Mouse (Mus musculus) bone marrow macrophage, adult 2 months (primary cell): ENCODE measurements around the gene Srgap3.

Source experiments
- CTCF ChIP-seq: IDR thresholded peaks from 2 replicates; pipeline ENCODE4 v1.5.1; 2012; ENCODE audit warnings: low read depth, mild to moderate bottlenecking, low read length, moderate library complexity
- POLR2A ChIP-seq: IDR thresholded peaks from 2 replicates; pipeline ENCODE4 v1.6.1; 2012; ENCODE audit warnings: mild to moderate bottlenecking, low read depth, low read length, borderline replicate concordance

DNA sequence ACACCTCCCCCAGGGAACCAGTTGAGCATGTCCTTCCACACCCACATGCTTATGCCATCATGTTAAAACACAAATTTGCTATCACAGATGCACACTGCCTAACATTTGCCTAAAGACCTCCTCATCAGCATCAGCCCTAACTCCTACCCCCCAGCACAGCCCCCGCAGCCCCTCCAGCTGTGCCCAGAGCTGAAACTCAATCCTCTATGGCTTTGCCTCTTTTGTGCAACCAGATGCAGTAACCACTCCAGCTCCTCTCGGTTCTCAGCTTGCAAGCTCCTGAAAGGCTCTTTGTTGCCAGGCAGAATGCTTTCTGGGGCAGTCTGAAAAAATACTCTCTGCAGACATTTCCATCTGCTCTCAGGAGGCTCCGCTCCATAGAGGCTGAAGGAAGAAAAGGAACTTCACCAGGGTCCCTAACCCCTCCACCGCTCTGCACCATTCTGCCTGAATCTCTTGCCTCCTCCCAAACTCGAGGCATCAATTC is 67.0 kb downstream of the Srgap3 start:
- TF ChIP-seq CTCF: no peak
- no peak for TF ChIP-seq POLR2A
